Mouse (Mus musculus): Measurements from ENCODE around the gene Psma1. TPM values are rescaled to one million over a fixed set of nuclear protein-coding genes. Genes with fewer than 3 reads are reported as not detected.

Gene Psma1
- polyA plus RNA-seq, 1 experiment from 2014 or later = 289 TPM

DNA sequence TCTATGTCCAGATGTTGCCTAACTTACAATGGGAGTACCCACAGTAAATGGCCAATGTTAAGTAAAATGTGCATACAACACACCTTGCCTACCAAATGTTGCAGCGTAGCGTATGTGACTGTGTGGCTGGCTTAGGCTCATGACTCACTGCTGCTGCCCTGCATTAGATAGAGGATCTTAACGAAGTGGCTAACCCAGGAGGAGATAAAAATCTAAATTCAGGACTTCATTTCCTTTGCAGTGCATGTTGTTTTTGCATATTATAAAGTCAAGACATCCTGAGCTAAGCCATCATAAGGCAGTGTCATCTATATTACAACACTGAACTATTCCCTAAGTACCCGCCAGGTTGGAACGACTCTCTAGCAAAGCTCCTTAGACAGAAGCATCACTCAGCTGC lies 7.5 kb downstream of the Psma1 start:
- no peaks in the 10 kb centered on the region for H3K27me3 ChIP-seq
- no peak for ATAC-seq (replicated peaks; ENCODE audit: insufficient number of reproducible peaks, insufficient read depth, low FRiP score, low read depth)

DNA sequence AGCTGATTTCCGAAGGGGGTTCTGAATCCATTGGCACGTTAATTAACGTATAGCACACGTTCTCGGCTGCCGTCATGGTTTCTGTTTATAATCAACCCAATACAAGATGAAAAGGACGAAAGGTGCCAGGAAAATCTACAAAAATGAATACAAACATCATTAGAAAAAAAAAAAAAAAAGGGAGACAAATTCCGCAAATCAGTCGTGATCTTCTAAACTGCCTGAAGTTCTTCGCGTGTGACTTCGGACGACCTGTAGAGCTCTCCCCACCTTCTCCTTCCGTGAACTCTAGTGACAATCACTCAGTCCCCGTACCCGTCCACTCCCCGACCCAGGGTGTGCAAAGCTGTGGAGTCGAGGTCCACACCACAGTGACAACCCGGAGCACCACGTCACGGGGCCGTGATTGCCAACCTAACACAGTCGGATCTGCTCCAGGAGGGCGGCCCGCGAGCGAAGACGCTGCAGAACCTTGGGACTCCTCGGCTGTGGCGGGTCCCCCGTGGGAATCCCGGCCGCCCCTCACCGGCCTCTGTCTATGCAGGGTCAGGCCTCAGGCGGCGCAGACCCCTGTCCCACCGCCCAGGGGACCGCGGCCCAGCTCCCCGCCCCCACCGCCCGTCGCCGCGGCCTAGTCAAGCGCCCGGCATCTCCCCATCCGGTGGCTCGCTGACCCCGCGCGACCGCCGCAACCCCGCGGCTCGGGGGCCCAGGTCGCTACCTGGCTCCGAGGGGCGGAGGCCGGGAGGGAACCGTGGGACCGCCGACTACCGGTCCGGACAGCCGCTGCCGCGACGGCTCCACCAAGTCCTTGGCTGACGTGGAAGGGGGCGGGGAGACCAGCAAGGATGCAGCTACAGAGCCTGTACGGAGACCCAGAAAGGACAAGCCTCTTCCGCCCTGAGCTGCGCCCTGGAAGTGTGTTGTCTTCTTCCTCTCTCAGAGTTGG lies 21.8 kb downstream of the Psma1 start, which contains the start of gene Copb1:
Gene Copb1 (minus strand): TSS at position 827 of the 949 bp plus-strand sequence.
- H3K27me3 ChIP-seq = no peaks in the 10 kb centered on the region
- H3K27ac ChIP-seq = peak within 1 kb of the TSS; percentile 71
- WGBS = 2% methylated on average over 75 of the region's 75 CpGs
- no peaks in the 10 kb centered on the region for H3K9me3 ChIP-seq (replicated peaks)
- peak within 1 kb of the TSS; percentile 87 for H3K9ac ChIP-seq
- peak; percentile 98 for ATAC-seq (replicated peaks; ENCODE audit: insufficient number of reproducible peaks, insufficient read depth, low FRiP score, low read depth)
- H3K36me3 ChIP-seq = peaks cover 26% of the 10 kb centered on the region
- peak within 1 kb of the TSS; percentile 63 for H3K4me2 ChIP-seq
- peak within 1 kb of the TSS; percentile 74 for H3K4me3 ChIP-seq
- H3K4me1 ChIP-seq (replicated peaks) = peaks cover 4% of the 10 kb centered on the region

More for the DNA sequence above, 7.5 kb downstream of the Psma1 start:
- Histone ChIP-seq H3K4me1 (replicated peaks) (no peaks in the 10 kb centered on the region), H3K4me3 (no peak overlapping the region), H3K4me2 (no peak overlapping the region), H3K27ac (no peak overlapping the region), H3K9ac (no peak overlapping the region), H3K9me3 (replicated peaks) (no peaks in the 10 kb centered on the region), H3K36me3 (peaks cover 85% of the 10 kb centered on the region)
- 90% methylated on average over 5 of the region's 5 CpGs for WGBS

DNA sequence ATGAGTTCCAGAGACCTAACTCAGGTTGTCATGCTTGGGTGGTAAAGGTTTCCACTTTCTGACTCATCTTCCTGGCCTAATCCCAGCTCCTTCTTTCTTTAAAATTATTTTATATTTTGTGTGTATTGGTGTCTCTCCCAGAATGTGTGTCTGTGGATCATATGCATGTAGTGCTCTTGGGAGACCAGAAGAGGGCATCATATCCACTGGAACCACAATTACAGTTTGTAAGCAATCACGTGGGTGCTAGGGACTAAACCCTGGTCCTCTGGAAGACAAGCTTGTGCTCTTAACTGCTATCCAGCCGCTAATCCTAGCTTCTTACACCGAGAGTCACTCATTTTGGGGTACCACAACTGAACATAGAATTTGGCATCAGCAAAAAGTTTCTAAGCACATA lies 24.2 kb downstream of the Psma1 start:
- ATAC-seq (replicated peaks; ENCODE audit: insufficient number of reproducible peaks, insufficient read depth, low FRiP score, low read depth) = no peak
- Histone ChIP-seq H3K4me2 (no peak overlapping the region), H3K4me3 (no peak overlapping the region), H3K9ac (no peak overlapping the region), H3K9me3 (replicated peaks) (no peaks in the 10 kb centered on the region), H3K27me3 (no peaks in the 10 kb centered on the region), H3K4me1 (replicated peaks) (peaks cover 4% of the 10 kb centered on the region), H3K27ac (no peak overlapping the region), H3K36me3 (peaks cover 44% of the 10 kb centered on the region)
- WGBS = 91% methylated on average over 3 of the region's 3 CpGs

DNA sequence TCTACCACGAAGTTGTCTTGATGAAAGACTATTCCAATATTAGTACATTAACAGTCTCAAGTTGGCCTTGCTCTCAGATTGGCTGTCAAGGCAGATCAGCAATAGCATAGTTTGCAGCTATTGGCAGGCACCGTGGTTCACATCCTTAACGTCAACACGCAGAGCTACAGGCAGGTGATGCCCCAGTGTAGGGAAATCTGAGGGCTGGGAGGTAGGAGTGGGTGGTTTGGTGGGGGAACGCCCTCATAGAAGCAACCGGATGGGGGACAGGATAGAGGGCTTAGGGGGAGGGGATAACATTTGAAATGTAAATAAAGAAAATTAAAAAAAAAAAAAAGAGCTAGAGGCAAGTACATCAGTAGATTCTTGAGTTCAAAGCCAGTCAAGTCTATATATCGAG lies 41.9 kb downstream of the Psma1 start:
- Histone ChIP-seq H3K27me3 (no peaks in the 10 kb centered on the region), H3K4me2 (no peak overlapping the region), H3K4me1 (replicated peaks) (no peaks in the 10 kb centered on the region), H3K27ac (no peak overlapping the region), H3K9ac (no peak overlapping the region), H3K9me3 (replicated peaks) (no peaks in the 10 kb centered on the region), H3K4me3 (no peak overlapping the region), H3K36me3 (peaks cover 70% of the 10 kb centered on the region)
- no peak for ATAC-seq (replicated peaks; ENCODE audit: insufficient number of reproducible peaks, insufficient read depth, low FRiP score, low read depth)
- 79% methylated on average over 7 of the region's 7 CpGs for WGBS

DNA sequence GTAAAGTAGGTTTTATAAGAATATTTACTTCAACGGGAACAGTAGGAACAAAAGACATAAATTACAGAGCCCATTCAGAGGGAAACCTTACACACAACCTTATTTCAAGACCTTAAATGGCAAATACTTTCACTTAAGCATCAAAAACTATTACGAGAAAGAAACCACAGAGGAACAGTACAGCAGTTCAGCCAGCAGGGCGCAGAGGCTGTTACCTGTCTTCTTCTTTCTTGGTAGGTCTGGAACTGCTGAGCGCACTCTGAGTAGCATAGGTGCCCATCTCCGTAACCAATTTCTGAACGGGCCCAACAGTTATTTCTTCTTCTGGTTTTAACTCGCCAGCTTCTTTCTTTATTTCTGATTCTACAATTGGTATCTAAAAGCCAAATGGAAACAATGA lies 42.9 kb downstream of the Psma1 start:
- Histone ChIP-seq H3K27ac (no peak overlapping the region), H3K36me3 (peaks cover 65% of the 10 kb centered on the region)
- 93% methylated on average over 7 of the region's 7 CpGs for WGBS

DNA sequence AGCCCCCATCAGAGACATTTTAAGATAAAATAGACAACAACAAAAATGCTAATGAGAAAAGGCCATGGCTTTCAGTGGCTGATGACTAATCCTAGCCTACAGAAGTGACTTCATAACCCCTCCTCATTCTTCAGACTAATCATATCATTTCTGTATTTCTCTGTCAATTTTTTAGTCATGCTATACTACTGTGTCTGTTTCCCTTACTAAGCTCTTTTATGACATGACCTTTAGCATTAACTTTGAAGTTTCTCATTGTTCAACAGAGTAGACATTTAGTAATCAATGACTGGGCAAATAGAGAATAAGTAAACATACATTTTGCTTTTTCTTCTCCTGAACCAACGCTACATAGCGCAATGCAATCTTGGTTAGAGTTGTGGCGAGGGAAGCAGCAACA lies 44.1 kb downstream of the Psma1 start:
- H3K36me3 ChIP-seq = peaks cover 63% of the 10 kb centered on the region

More for the DNA sequence above, 42.9 kb downstream of the Psma1 start:
- Histone ChIP-seq H3K4me2 (no peak overlapping the region), H3K9ac (no peak overlapping the region), H3K27me3 (no peaks in the 10 kb centered on the region), H3K4me3 (no peak overlapping the region), H3K9me3 (replicated peaks) (no peaks in the 10 kb centered on the region), H3K4me1 (replicated peaks) (no peaks in the 10 kb centered on the region)
- ATAC-seq (replicated peaks; ENCODE audit: insufficient number of reproducible peaks, insufficient read depth, low FRiP score, low read depth) = no peak

GRCm38 (mm10) chr7:114226521-114226920 lies 49.4 kb downstream of the Psma1 start:
- H3K36me3 ChIP-seq = peaks cover 49% of the 10 kb centered on the region
- WGBS = 92% methylated on average over 1 of the region's 1 CpGs
- H3K27me3 ChIP-seq = no peaks in the 10 kb centered on the region
- ATAC-seq (replicated peaks; ENCODE audit: insufficient number of reproducible peaks, insufficient read depth, low FRiP score, low read depth) = no peak
- H3K9ac ChIP-seq = no peak overlapping the region
- no peak overlapping the region for H3K4me2 ChIP-seq
- H3K27ac ChIP-seq = no peak overlapping the region
- H3K4me1 ChIP-seq (replicated peaks) = no peaks in the 10 kb centered on the region
- H3K4me3 ChIP-seq = no peak overlapping the region
- no peaks in the 10 kb centered on the region for H3K9me3 ChIP-seq (replicated peaks)

More for the DNA sequence above, 44.1 kb downstream of the Psma1 start:
- no peak overlapping the region for H3K9ac ChIP-seq
- 95% methylated on average over 3 of the region's 3 CpGs for WGBS
- H3K9me3 ChIP-seq (replicated peaks) = no peaks in the 10 kb centered on the region
- H3K27me3 ChIP-seq = no peaks in the 10 kb centered on the region
- H3K27ac ChIP-seq = no peak overlapping the region
- no peak for ATAC-seq (replicated peaks; ENCODE audit: insufficient number of reproducible peaks, insufficient read depth, low FRiP score, low read depth)
- H3K4me2 ChIP-seq = no peak overlapping the region
- no peak overlapping the region for H3K4me3 ChIP-seq
- no peaks in the 10 kb centered on the region for H3K4me1 ChIP-seq (replicated peaks)

DNA sequence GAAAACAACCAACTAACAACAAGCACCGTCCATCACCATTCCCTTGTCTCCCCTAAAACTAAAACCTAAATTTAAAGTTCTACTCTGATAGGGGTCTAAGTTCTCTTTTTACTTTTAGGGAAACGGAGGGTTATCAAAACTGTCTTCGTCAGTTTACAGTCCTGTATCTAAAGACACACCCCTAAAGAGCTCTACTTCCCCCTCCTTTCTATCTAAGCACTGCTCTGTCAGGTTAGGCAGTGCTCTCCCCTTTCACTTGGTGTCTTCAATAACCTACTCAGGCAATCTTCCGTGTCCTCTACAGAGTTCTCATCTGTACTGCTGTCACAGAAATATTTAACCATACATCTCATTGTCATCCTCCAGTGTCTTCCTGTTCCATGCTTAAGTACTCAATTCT lies 55.5 kb downstream of the Psma1 start:
- H3K9ac ChIP-seq = no peak overlapping the region
- no peak overlapping the region for H3K4me3 ChIP-seq
- ATAC-seq (replicated peaks; ENCODE audit: insufficient number of reproducible peaks, insufficient read depth, low FRiP score, low read depth) = no peak
- no peaks in the 10 kb centered on the region for H3K27me3 ChIP-seq
- H3K4me1 ChIP-seq (replicated peaks) = no peaks in the 10 kb centered on the region
- 81% methylated on average over 4 of the region's 4 CpGs for WGBS
- no peak overlapping the region for H3K4me2 ChIP-seq
- H3K27ac ChIP-seq = no peak overlapping the region
- no peaks in the 10 kb centered on the region for H3K9me3 ChIP-seq (replicated peaks)
- H3K36me3 ChIP-seq = peaks cover 54% of the 10 kb centered on the region

GRCm38 (mm10) chr7:114216908-114217307 lies 59.0 kb downstream of the Psma1 start:
- Histone ChIP-seq H3K4me3 (no peak overlapping the region), H3K4me2 (no peak overlapping the region), H3K36me3 (peaks cover 61% of the 10 kb centered on the region), H3K27me3 (no peaks in the 10 kb centered on the region), H3K4me1 (replicated peaks) (no peaks in the 10 kb centered on the region), H3K9ac (no peak overlapping the region), H3K27ac (no peak overlapping the region), H3K9me3 (replicated peaks) (no peaks in the 10 kb centered on the region)
- ATAC-seq (replicated peaks; ENCODE audit: insufficient number of reproducible peaks, insufficient read depth, low FRiP score, low read depth) = no peak
- 88% methylated on average over 2 of the region's 2 CpGs for WGBS

Other genes starting within 250 kb of the Psma1 start
- 44.1 and 44.6 TPM in 2 replicates for gene Rras2, start 158.3 kb downstream of the Psma1 start, polyA plus RNA-seq (2015; fragmentation: Nextera tagmentation; extraction: Ambion mirVana)
- gene Copb1, start 21.4 kb downstream of the Psma1 start, polyA plus RNA-seq (2015; fragmentation: Nextera tagmentation; extraction: Ambion mirVana) = 67.8 and 73.5 TPM in 2 replicates
- 3.6 and 4.6 TPM in 2 replicates for gene Pde3b, start 139.2 kb upstream of the Psma1 start, polyA plus RNA-seq (2015; fragmentation: Nextera tagmentation; extraction: Ambion mirVana)

Measured in heart, embryonic 15.5 days (tissue).